Mouse (Mus musculus): ENCODE results near the gene Nlgn1. TPM values are rescaled to one million over a fixed set of nuclear protein-coding genes. Genes with fewer than 3 reads are reported as not detected.

Nlgn1 gene
- polyA plus RNA-seq, 2 experiments: 2.6 to 3.5 TPM

DNA sequence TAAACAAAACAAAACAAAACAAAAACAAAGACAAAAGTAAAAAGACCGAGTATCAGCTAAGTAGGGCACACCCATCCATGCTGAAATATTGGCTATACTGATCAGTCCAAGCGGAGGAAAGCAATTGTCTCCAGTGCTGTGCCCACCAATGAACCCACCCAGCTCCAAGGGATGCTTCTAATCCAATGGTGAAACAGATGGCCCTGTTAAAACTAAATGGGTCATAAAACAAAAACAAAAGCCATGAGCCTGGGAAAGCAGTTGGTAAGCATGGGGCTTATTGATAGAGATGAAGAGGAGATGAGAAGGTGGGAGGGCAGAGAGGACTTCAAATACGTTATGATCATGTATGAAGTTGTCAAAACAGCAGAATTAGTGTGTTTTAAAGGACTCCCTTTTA, 186.1 kb downstream of the Nlgn1 start:
- H3K4me1 ChIP-seq (ENCODE audit: control insufficient read depth, insufficient read depth, low read length): peaks cover 7% of the 10 kb centered on the region; the same call in 1 of the 2 replicates
- no peak for TF ChIP-seq POLR2A (IDR thresholded peaks at IDR 0.05; ENCODE audit: borderline replicate concordance, extremely low read depth, insufficient read depth, insufficient read length)
- no peak overlapping the region for H3K9ac ChIP-seq (ENCODE audit: low read depth, low read length, severe bottlenecking)
- no peak overlapping the region for H3K4me3 ChIP-seq (replicated peaks; ENCODE audit: low read length)
- DNase-seq (ENCODE audit: low spot score) (no peak), ATAC-seq (ENCODE audit: low FRiP score, low read depth) (no peak)
- H3K36me3 ChIP-seq (ENCODE audit: control insufficient read depth, insufficient read depth, low read length): no peaks in the 10 kb centered on the region
- no peaks in the 10 kb centered on the region for H3K9me3 ChIP-seq (ENCODE audit: control insufficient read depth, low read length)
- H3K4me2 ChIP-seq (replicated peaks; ENCODE audit: low read depth, low read length, severe bottlenecking): no peak overlapping the region
- no peaks in the 10 kb centered on the region for H3K27me3 ChIP-seq (ENCODE audit: control insufficient read depth, insufficient read depth, low read length)
- WGBS: 65% methylated on average over 3 of the region's 3 CpGs
- no peak overlapping the region for H3K27ac ChIP-seq (replicated peaks; ENCODE audit: low read depth, low read length)

DNA sequence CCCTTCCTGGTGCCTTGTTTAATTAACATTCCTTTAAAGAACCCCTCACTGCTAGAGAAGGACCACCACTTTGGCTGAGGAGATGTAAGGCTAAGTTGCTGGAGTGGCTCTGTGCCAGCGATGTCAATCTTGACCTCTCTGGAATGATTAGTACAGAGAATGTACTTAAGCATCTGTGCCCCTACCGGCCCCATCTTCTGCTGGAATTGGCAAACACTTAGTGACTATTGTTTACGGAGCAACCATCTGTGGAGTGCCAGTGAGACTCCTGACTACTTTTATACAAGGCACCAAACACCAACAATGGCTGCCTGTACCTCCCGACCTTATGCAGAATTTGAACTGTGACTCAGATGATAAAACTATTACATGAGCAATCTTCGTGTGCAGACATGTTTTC, 186.8 kb downstream of the Nlgn1 start:
- no peak for DNase-seq (ENCODE audit: low spot score)
- WGBS: 84% methylated on average over 5 of the region's 5 CpGs
- Histone ChIP-seq H3K4me2 (replicated peaks; ENCODE audit: low read depth, low read length, severe bottlenecking) (no peak overlapping the region), H3K4me1 (ENCODE audit: control insufficient read depth, insufficient read depth, low read length) (peaks cover 7% of the 10 kb centered on the region; the same call in 1 of the 2 replicates), H3K27me3 (ENCODE audit: control insufficient read depth, insufficient read depth, low read length) (no peaks in the 10 kb centered on the region), H3K4me3 (replicated peaks; ENCODE audit: low read length) (no peak overlapping the region), H3K36me3 (ENCODE audit: control insufficient read depth, insufficient read depth, low read length) (no peaks in the 10 kb centered on the region), H3K9ac (ENCODE audit: low read depth, low read length, severe bottlenecking) (no peak overlapping the region), H3K27ac (replicated peaks; ENCODE audit: low read depth, low read length) (no peak overlapping the region), H3K9me3 (ENCODE audit: control insufficient read depth, low read length) (no peaks in the 10 kb centered on the region)
- ATAC-seq (ENCODE audit: low FRiP score, low read depth): no peak
- TF ChIP-seq POLR2A (IDR thresholded peaks at IDR 0.05; ENCODE audit: borderline replicate concordance, extremely low read depth, insufficient read depth, insufficient read length): no peak

DNA sequence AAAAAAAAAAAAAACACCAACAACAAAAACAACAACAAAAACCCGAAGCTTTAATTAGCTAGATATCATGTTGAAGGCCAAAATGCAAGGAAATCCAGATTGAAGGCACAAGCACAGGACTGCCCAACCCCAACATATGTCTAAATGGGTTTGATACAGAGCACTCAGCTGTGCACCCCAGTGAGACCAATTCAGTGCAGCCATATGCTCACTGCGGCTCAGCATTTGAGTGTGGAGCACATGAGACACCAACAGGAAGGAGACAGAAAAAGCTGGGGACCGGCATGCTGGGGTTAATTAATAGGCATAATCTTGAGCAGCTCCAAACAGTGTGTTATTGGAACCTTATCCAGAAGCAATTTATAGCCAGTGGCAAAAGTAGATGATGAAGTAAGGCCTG, 190.7 kb downstream of the Nlgn1 start:
- 81% methylated on average over 3 of the region's 3 CpGs for WGBS
- H3K9me3 ChIP-seq (ENCODE audit: control insufficient read depth, low read length): no peaks in the 10 kb centered on the region
- no peaks in the 10 kb centered on the region for H3K27me3 ChIP-seq (ENCODE audit: control insufficient read depth, insufficient read depth, low read length)
- no peak for TF ChIP-seq POLR2A (IDR thresholded peaks at IDR 0.05; ENCODE audit: borderline replicate concordance, extremely low read depth, insufficient read depth, insufficient read length)
- ATAC-seq (ENCODE audit: low FRiP score, low read depth) (no peak), DNase-seq (ENCODE audit: low spot score) (no peak)
- H3K4me3 ChIP-seq (replicated peaks; ENCODE audit: low read length): no peak overlapping the region
- no peak overlapping the region for H3K4me2 ChIP-seq (replicated peaks; ENCODE audit: low read depth, low read length, severe bottlenecking)
- no peak overlapping the region for H3K9ac ChIP-seq (ENCODE audit: low read depth, low read length, severe bottlenecking)
- no peak overlapping the region for H3K27ac ChIP-seq (replicated peaks; ENCODE audit: low read depth, low read length)
- no peaks in the 10 kb centered on the region for H3K36me3 ChIP-seq (ENCODE audit: control insufficient read depth, insufficient read depth, low read length)
- no peaks in the 10 kb centered on the region for H3K4me1 ChIP-seq (ENCODE audit: control insufficient read depth, insufficient read depth, low read length)

DNA sequence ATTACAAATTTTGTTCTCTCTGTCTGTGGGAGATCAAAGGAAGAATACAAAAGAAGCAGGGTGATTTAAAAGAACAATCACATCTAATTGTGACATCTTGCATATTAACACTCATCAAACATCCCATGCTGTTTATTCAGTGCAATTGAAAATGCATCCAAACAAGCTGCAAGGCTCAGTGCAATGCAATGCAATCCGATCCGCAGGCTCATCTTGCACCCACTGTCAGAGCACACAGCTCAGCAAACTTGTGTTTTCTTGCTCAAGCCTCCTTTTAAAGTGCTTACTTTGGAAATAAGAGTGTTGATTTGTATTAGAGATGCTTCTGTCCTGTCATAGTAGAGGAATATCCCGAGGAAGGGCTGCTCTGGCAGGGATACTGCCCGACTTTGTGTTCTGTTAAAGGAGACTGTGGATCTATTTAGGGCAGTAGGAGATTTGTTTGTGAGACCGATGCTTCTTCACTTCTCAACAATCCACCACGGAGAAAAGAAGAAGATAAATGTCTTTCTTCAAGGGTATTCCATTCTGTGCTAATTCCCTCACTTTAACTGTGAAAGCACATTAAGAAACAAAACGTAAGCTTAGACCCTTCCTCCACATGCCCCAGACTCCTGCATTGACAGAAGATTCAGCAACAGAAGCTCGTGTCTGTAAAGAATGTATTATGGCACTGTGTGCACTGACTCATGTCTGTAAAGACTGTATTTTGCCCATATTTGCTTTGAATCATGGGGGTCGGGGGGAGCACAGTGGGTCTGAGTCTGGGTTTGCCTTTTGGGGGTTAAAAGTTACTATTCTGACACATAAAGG, 197.2 kb downstream of the Nlgn1 start:
- Histone ChIP-seq H3K9ac (ENCODE audit: low read depth, low read length, severe bottlenecking) (no peak overlapping the region), H3K4me2 (replicated peaks; ENCODE audit: low read depth, low read length, severe bottlenecking) (no peak overlapping the region), H3K4me3 (replicated peaks; ENCODE audit: low read length) (no peak overlapping the region), H3K9me3 (ENCODE audit: control insufficient read depth, low read length) (no peaks in the 10 kb centered on the region), H3K27me3 (ENCODE audit: control insufficient read depth, insufficient read depth, low read length) (no peaks in the 10 kb centered on the region), H3K36me3 (ENCODE audit: control insufficient read depth, insufficient read depth, low read length) (no peaks in the 10 kb centered on the region), H3K27ac (replicated peaks; ENCODE audit: low read depth, low read length) (no peak overlapping the region), H3K4me1 (ENCODE audit: control insufficient read depth, insufficient read depth, low read length) (no peaks in the 10 kb centered on the region)
- DNase-seq (ENCODE audit: low spot score): no peak
- no peak for TF ChIP-seq POLR2A (IDR thresholded peaks at IDR 0.05; ENCODE audit: borderline replicate concordance, extremely low read depth, insufficient read depth, insufficient read length)
- no peak for ATAC-seq (ENCODE audit: low FRiP score, low read depth)
- WGBS: 42% methylated on average over 9 of the region's 9 CpGs

DNA sequence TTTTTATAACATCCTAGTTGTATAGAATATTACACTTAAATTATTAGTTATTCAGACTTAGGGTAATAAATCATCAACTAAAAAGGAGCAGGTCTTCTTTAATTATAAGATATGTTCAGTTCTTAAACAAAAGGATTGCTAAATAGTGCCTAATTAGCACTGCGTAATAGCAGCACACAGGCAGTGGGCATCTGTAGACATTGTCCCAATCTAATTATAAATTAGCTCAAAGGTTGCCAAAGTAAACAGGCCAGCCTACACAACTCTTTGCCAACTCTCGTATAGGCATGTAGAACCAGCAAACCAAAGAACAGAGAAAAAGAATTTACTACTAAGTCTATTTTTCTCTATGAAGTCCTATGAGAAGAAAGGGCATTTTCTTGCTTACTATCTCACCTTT, 201.3 kb downstream of the Nlgn1 start:
- H3K36me3 ChIP-seq (ENCODE audit: control insufficient read depth, insufficient read depth, low read length): no peaks in the 10 kb centered on the region
- H3K4me2 ChIP-seq (replicated peaks; ENCODE audit: low read depth, low read length, severe bottlenecking): no peak overlapping the region
- H3K27ac ChIP-seq (replicated peaks; ENCODE audit: low read depth, low read length): no peak overlapping the region
- 60% methylated on average over 2 of the region's 2 CpGs for WGBS
- DNase-seq (ENCODE audit: low spot score) (no peak), ATAC-seq (ENCODE audit: low FRiP score, low read depth) (no peak)
- H3K4me3 ChIP-seq (replicated peaks; ENCODE audit: low read length): no peak overlapping the region
- no peaks in the 10 kb centered on the region for H3K27me3 ChIP-seq (ENCODE audit: control insufficient read depth, insufficient read depth, low read length)
- H3K9me3 ChIP-seq (ENCODE audit: control insufficient read depth, low read length): no peaks in the 10 kb centered on the region
- H3K9ac ChIP-seq (ENCODE audit: low read depth, low read length, severe bottlenecking): no peak overlapping the region
- H3K4me1 ChIP-seq (ENCODE audit: control insufficient read depth, insufficient read depth, low read length): no peaks in the 10 kb centered on the region
- TF ChIP-seq POLR2A (IDR thresholded peaks at IDR 0.05; ENCODE audit: borderline replicate concordance, extremely low read depth, insufficient read depth, insufficient read length): no peak

Measured in limb, embryonic 14.5 days (tissue).